Mouse (Mus musculus): ENCODE results near the gene Mt2.

Mt2 gene

GRCm38 (mm10) chr8:94172809-94173732 lies 607 bp downstream of the Mt2 start:
- DNase-seq (ENCODE audit: low spot score) = peak; percentile 55

DNA sequence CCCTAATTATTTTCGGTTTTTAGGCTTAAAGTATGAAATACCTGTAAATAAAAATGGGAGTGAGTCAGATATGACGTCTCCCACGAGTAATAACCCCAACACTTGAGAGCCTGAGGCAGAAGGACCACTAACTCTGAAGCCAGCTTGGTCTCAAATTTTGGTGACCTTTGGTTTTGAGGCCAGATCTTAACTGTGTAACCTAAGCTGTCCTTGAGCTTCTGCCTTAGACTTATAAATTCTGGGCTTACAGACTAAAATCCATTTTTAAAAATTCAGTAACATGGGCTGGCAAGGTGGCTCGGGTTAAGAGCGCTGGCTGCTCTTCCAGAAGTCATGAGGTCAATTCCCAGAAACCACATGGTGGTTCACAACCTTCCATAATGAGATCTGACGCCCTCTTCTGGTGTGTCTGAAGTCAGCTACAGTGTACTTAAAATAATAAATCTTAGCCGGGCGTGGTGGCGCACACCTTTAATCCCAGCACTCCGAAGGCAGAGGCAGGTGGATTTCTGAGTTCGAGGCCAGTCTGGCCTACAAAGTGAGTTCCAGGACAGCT lies 1.5 kb downstream of the Mt2 start:
- DNase-seq (ENCODE audit: low spot score) = peak; percentile 43

GRCm38 (mm10) chr8:94174619-94175213 lies 2.3 kb downstream of the Mt2 start:
- peak; percentile 30 for DNase-seq (ENCODE audit: low spot score)

DNA sequence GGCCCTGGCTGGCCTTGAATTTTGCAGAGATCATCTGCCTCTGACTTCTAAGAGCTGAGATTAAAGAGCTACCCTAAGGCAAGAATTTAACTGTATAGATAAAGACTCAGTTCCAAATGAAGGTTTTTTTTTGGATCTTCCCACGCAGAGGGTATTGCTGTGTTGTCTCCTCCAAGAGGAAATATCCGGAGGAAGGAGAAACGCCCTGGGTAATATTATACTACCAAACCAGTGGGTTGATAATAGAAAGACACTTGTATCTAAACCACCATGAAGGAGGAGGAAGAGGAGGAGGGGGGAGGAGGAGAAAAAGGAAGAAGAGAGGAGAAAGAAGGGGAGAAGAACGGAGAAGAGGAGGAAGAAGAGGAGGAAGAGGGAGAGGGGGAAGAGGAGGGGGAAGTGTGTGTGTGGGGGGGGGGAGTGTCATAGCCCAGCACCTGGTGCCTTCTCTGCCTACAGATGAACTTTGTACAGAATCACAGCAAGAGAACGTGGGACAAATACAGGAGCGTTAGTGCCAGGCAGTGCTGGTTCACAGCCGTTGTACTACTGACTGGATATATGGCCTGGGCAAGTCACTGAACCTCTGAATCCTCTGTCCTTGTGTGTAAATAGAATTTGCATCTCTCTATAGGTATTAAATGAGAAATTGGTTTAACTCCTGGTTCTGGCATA lies 5.4 kb downstream of the Mt2 start:
- no peak for DNase-seq (ENCODE audit: low spot score)

DNA sequence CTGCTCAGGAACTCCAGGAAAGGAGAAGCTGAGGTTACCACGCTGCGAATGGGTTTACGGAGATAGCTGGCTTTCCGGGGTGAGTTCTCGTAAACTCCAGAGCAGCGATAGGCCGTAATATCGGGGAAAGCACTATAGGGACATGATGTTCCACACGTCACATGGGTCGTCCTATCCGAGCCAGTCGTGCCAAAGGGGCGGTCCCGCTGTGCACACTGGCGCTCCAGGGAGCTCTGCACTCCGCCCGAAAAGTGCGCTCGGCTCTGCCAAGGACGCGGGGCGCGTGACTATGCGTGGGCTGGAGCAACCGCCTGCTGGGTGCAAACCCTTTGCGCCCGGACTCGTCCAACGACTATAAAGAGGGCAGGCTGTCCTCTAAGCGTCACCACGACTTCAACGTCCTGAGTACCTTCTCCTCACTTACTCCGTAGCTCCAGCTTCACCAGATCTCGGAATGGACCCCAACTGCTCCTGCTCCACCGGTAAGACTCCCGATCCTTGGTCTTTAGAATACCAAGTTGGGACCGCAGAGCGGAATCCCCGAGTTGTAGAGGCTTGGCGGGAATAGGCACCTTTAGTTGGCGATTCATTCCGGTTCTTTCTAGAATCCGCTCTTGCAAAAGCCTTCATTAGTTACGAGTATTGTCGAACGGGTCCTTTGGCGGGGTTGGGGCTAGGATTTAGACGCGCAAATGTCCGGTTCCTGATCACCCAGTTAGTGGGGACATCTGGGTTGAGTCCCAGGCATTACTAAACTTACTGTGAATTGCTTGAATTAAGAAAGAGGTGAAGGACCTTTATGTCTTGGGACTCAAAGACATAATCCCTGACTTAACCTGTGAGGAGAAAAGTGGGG lies 6.6 kb downstream of the Mt2 start, which contains the start of gene Mt1:
TSS of gene Mt1 (plus strand) at position 226 of the 856 bp plus-strand sequence.
- peak; percentile 95 for DNase-seq (ENCODE audit: low spot score)

GRCm38 (mm10) chr8:94179713-94180560 lies 7.5 kb downstream of the Mt2 start:
- DNase-seq (ENCODE audit: low spot score) = peak; percentile 56

- DNase-seq (ENCODE audit: low spot score) = peak; percentile 53
Measured at GRCm38 (mm10) chr8:94180561-94180908, 8.1 kb downstream of the Mt2 start.

GRCm38 (mm10) chr8:94182055-94182929 lies 9.8 kb downstream of the Mt2 start:
- DNase-seq (ENCODE audit: low spot score) = peak; percentile 63

- peak; percentile 93 for DNase-seq (ENCODE audit: low spot score)
Measured at GRCm38 (mm10) chr8:94183117-94183516, 10.7 kb downstream of the Mt2 start.

DNA sequence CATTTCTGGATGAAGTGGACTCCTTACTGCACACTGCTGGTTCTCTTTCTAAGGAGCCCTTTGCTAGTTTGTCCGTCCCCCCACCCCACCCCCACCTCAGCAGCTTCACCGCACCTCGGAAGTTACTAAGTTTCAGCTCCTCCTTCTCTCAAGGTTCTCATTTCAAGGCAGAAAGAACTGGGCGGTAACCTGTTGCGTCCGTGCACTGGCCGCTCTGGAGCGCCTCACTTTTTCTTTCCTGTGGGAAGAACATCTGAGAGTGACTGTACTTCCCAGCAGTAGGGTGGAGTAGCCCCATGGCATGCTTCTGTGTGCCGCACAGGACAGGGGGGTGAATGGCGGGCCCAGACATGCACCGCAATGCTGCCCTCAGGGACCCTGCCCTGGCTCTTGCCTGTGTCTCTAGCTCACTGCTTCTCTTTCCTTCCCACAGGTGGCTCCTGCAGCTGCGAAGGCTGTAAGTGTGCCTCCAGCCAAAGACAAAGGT lies 11.9 kb downstream of the Mt2 start:
- DNase-seq (ENCODE audit: low spot score) = peak; percentile 68

DNA sequence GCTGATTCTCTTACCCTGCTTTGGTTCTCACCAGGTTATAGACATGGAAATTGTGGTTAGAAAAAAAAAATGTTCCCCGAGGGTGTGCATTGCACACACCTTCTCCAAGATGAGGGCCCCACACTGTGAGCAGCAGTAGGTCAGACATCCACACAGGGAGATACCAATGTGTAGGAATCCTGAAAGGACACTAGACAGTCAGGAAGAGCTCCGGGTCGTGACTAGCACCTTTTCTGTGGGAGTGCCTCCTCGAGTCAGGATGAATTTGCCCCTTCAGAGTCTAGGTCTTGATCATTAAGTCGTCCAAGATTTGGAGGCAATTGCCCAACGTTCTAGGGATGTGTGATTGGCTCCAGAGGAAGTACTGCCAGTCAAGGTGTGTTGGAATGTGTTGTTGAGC lies 13.3 kb downstream of the Mt2 start:
- DNase-seq (ENCODE audit: low spot score) = no peak

GRCm38 (mm10) chr8:94186542-94186941 lies 14.1 kb downstream of the Mt2 start:
- peak; percentile 92 for DNase-seq (ENCODE audit: low spot score)

DNA sequence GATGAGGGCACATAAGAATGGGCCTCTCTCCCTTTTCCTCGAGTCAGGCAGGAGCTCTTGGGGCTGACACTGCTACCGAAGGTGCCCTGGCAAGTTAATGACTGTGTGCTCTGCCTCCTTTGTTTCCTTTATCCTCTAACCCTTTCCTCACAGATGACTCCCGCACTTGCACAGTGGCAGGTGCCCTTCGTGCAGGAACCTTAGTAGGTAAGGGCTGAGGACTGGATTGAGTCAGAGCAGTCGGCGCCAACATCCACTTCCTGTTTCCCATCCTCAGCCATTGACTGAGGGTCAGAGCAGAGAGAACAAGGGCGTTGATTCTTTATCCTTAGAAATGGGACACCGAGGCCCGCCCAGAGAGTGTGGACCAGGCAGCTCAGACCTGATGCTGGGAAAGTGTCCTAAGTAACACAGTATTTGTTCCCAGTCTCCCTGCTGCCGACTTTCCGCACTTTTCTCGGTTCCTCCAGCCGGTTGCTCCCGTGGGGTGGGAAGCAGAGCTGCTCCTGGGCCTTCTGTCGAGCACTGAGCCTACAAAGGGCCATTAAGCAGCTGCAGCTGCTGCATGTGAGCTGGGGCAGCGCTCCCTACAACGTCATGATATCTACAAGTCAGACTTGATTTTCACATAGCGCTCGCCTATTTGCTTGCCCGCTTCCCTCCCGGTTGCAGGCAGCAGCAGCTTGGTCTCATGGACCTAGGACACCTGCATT lies 15.0 kb downstream of the Mt2 start:
- no peak for DNase-seq (ENCODE audit: low spot score)

GRCm38 (mm10) chr8:94189275-94190031 lies 17.0 kb downstream of the Mt2 start:
- DNase-seq (ENCODE audit: low spot score) = no peak

DNA sequence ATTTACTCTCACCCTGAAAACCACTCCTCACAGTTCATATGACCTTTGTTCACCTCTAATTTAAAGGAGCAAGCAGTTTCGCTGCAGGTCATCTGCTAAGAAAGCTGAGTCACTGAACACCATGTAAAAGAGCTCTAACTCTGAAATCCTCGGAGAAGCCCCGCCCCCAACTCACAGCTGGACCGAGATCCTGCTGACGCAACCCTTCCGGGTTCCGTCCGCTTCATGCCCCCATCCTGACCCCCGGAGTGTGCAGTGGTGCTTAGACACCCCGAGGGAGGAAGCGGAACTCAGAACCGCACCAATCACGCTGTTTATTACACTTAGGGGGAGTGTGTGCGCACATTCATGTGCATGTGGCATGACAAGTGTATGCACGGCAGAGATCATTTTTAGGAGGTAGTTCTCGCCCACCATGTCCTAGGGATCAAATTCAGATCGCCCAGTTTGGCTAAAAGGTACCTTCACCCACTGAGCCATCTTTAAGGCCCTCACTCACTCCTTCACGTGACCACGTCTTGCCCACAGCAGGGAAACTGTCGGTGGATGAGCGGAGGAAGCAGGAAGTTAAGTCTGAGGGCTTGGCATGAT lies 18.7 kb downstream of the Mt2 start:
- peak; percentile 89 for DNase-seq (ENCODE audit: low spot score)

- no peak for DNase-seq (ENCODE audit: low spot score)
Measured at GRCm38 (mm10) chr8:94192926-94193325, 20.5 kb downstream of the Mt2 start.

- DNase-seq (ENCODE audit: low spot score) = no peak
Measured at GRCm38 (mm10) chr8:94194591-94195223, 22.2 kb downstream of the Mt2 start.

Measured in yolk sac, embryonic 10.5 days (tissue).